Mouse (Mus musculus) mature B cell (primary cell): Measurements from ENCODE around the gene Edaradd.

Source experiments
- in situ Hi-C: fragments of 300-500 bp; cut with MboI; formaldehyde crosslinking; loops from 2 replicates; pipeline ENCODE4 v1.14.3; 2019

Edaradd gene

GRCm38 (mm10) chr13:12519955-12520584, at the start of gene Edaradd:
Gene Edaradd (minus strand): TSS chr13:12520438.
- in situ Hi-C loops, result no loop called here

GRCm38 (mm10) chr13:12569741-12570140, 49.5 kb upstream of the Edaradd start:
- in situ Hi-C loops, result no loop called here

- in situ Hi-C loops, result no loop called here
Observed at GRCm38 (mm10) chr13:12568597-12569469, 48.6 kb upstream of the Edaradd start.

GRCm38 (mm10) chr13:12567936-12568335, 47.7 kb upstream of the Edaradd start:
- in situ Hi-C loops, result no loop called here

- in situ Hi-C loops, result no loop called here
Observed at GRCm38 (mm10) chr13:12565621-12566390, 45.6 kb upstream of the Edaradd start, which contains the start of gene Ero1lb. Gene Ero1lb (plus strand): TSS chr13:12565874.

- in situ Hi-C loops, result no loop called here
Observed at GRCm38 (mm10) chr13:12562256-12562655, 42.0 kb upstream of the Edaradd start.

GRCm38 (mm10) chr13:12561729-12562128, 41.5 kb upstream of the Edaradd start:
- in situ Hi-C loops, result no loop called here

GRCm38 (mm10) chr13:12559462-12560120, 39.4 kb upstream of the Edaradd start:
- in situ Hi-C loops, result no loop called here

GRCm38 (mm10) chr13:12559044-12559443, 38.8 kb upstream of the Edaradd start:
- in situ Hi-C loops, result no loop called here

- in situ Hi-C loops, result no loop called here
Observed at GRCm38 (mm10) chr13:12554211-12554610, 34.0 kb upstream of the Edaradd start.

- in situ Hi-C loops, result no loop called here
Observed at GRCm38 (mm10) chr13:12543880-12544568, 23.8 kb upstream of the Edaradd start.

- in situ Hi-C loops, result no loop called here
Observed at GRCm38 (mm10) chr13:12543246-12543645, 23.0 kb upstream of the Edaradd start.

GRCm38 (mm10) chr13:12542006-12542981, 22.1 kb upstream of the Edaradd start:
- in situ Hi-C loops, result no loop called here

- in situ Hi-C loops, result no loop called here
Observed at GRCm38 (mm10) chr13:12540119-12540518, 19.9 kb upstream of the Edaradd start.

- in situ Hi-C loops, result no loop called here
Observed at GRCm38 (mm10) chr13:12539716-12540115, 19.5 kb upstream of the Edaradd start.

GRCm38 (mm10) chr13:12537971-12538370, 17.7 kb upstream of the Edaradd start:
- in situ Hi-C loops, result no loop called here

GRCm38 (mm10) chr13:12534628-12535027, 14.4 kb upstream of the Edaradd start:
- in situ Hi-C loops, result no loop called here

GRCm38 (mm10) chr13:12525678-12526077, 5.4 kb upstream of the Edaradd start:
- in situ Hi-C loops, result no loop called here

GRCm38 (mm10) chr13:12522346-12522745, 2.1 kb upstream of the Edaradd start:
- in situ Hi-C loops, result no loop called here

- in situ Hi-C loops, result no loop called here
Observed at GRCm38 (mm10) chr13:12519371-12519770, 867 bp downstream of the Edaradd start.
